Mouse (Mus musculus) liver, embryonic 14.5 days (tissue): ENCODE results near the gene Pold2.

Experiments used
- CTCF ChIP-seq: IDR thresholded peaks from 2 replicates; pipeline ENCODE4 v1.5.1; 2016; ENCODE audit warnings: antibody characterized with exemption, low read depth, control low read depth
- EP300 ChIP-seq: IDR thresholded peaks from 2 replicates; pipeline ENCODE4 v1.6.1; 2016; ENCODE audit warnings: antibody characterized with exemption, low read depth

- TF ChIP-seq CTCF (no peak), EP300 (no peak)
Observed at GRCm38 (mm10) chr11:5899286-5899685, 21.2 kb upstream of the Pold2 start.
